Mouse (Mus musculus) adrenal gland, postnatal 25 days (tissue): ENCODE measurements around the gene Olfr397. TPM values are rescaled to one million over a fixed set of nuclear protein-coding genes. Genes with fewer than 3 reads are reported as not detected.

ENCODE experiments used
- DNase-seq: peaks from one replicate; pipeline ENCODE4 v3.0.0; 2021; ENCODE audit warnings: mixed read lengths
- long read RNA-seq: library from polyadenylated mRNA; stranded (forward); transcript quantifications from one replicate; pipeline ENCODE4 v2.0.0, GENCODE M21; 2021
- total RNA-seq: library from RNA; stranded (reverse); gene quantifications from 2 replicates; pipeline ENCODE4 v1.2.3, GENCODE M21; 2021

Gene Olfr397
- total RNA-seq, result not detected in 2 replicates
- long read RNA-seq, result 0 reads

DNA sequence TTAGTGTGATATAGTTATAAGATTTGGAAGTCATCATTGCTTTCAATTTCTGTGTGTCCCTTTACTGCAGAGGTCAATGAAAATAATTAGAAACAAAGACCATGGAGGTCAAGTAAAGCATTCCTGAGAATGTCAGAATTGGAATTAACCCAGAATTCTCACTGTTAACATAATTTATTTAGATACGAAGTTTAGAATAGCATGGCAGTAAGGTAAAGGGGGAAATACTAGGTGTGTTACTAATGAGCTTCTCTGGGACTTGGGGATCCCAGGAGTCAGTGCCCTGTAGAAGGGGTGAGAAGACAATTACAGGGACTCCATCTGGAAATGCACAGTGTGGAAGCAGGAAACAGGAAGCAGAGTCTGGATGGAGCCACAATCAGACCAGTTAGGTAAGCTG, at the start of gene Olfr397:
Gene Olfr397, plus strand, starts transcription at position 301 of the 400 bp plus-strand sequence.
- DNase-seq, result no peak

DNA sequence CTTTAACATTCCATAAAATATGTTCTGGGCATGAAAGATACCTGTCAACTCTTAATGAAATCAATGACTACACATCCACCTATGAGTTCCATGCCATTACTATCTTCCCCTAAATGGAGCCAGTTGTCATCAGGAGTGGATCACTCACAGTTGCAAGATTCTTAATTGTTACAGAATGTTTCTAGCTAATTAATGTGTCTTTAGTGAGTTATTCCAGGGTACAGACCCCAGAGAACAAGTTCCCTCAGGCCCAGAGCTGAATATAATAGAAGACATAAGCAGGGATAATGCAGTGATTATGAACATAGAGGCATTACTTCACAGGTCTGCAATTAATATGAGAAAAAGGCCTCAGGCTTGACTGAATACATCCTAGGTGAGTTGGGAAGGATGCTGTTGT, 24.2 kb upstream of the Olfr397 start, which contains the start of gene Olfr23:
Gene Olfr23, plus strand, starts transcription at position 301 of the 400 bp plus-strand sequence.
- DNase-seq, result no peak

DNA sequence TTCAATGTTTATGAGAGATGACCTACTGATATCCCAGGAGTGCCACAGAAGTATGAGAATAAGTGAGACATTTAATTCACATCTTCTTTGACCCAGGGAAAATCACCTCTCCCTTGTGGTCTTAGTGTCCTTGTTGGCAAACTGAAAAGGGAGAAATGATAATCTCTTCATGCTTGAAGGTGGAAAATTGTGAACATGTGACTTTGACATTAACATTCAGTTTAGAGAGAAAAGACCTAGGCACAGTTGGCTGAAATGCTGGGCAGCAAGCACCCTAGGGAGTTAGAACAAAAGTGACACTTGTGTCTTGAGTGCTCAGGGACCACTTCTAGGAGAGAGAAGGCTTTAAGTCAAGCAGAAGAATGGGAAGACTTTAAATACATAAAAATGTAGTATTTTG, 29.7 kb downstream of the Olfr397 start, which contains the start of gene Olfr398:
Gene Olfr398, minus strand, starts transcription at position 101 of the 400 bp plus-strand sequence.
- DNase-seq, result no peak

DNA sequence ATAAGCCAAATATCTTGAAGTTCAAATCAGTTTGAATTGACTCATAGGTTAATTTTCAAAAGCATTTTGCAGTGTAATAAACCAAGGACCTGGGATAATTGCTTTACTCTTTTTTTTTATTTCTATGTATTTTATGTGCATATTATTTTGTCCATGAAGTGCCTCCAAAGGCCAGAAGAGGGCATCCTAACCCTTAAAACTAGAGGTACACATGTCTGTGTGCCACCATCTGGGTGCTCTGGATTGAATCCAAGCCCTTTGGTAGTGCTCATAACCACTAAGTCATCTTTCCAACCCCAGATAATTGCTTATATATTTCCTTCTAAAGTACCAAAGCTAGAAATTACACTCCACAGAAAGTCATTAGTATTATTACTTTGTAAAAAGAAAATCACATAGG, 32.5 kb downstream of the Olfr397 start:
- DNase-seq, result no peak

Other genes with a start within 250 kb of the Olfr397 start
- not detected in 2 replicates for gene Olfr389, start 180.1 kb upstream of the Olfr397 start, total RNA-seq
- not detected in 2 replicates for gene Olfr390, start 177.9 kb upstream of the Olfr397 start, total RNA-seq
- not detected in 2 replicates for gene Olfr391-ps, start 157.8 kb upstream of the Olfr397 start, total RNA-seq
- gene Olfr392, start 143.8 kb upstream of the Olfr397 start, total RNA-seq, result not detected in 2 replicates
- not detected in 2 replicates for gene Olfr393, start 109.4 kb upstream of the Olfr397 start, total RNA-seq
- gene Olfr394, start 70.0 kb upstream of the Olfr397 start, total RNA-seq, result not detected in 2 replicates
- not detected in 2 replicates for gene Olfr395, start 51.5 kb upstream of the Olfr397 start, total RNA-seq
- gene Olfr23, start 24.1 kb upstream of the Olfr397 start, total RNA-seq, result not detected in 2 replicates
- gene Olfr398, start 29.6 kb downstream of the Olfr397 start, total RNA-seq, result not detected in 2 replicates
- not detected in 2 replicates for gene Olfr139, start 95.7 kb downstream of the Olfr397 start, total RNA-seq
- gene Olfr399, start 95.8 kb downstream of the Olfr397 start, total RNA-seq, result not detected in 2 replicates
- not detected in 2 replicates for gene Zfp616, start 109.1 kb downstream of the Olfr397 start, total RNA-seq
- not detected in 2 replicates for gene Olfr401, start 152.9 kb downstream of the Olfr397 start, total RNA-seq
- gene Olfr402, start 192.7 kb downstream of the Olfr397 start, total RNA-seq, result not detected in 2 replicates
- not detected in 2 replicates for gene Olfr403, start 225.4 kb downstream of the Olfr397 start, total RNA-seq